Mouse (Mus musculus): ENCODE data around the gene Gm2022. TPM values are rescaled to one million over a fixed set of nuclear protein-coding genes. Genes with fewer than 3 reads are reported as not detected.
A peak's percentile ranks its signal among the peaks of the same experiment; 100 is the strongest.
"Not testable (repeated sequence)": the region's sequence is repeated elsewhere in the genome, so short reads cannot be mapped to it uniquely, and the experiment has no call there.

The Gm2022 gene
- total RNA-seq (2021) = not detected

GRCm38 (mm10) chr12:87895070-87895469 lies at the start of gene Gm2022:
TSS of gene Gm2022 (plus strand) at chr12:87895370.
- intact Hi-C loops (cut with DNase I) = loop anchor here (10.0 kb wide), 1 partner anchor 360 kb away; the partner anchor contains the start of gene Gm8332
- DNase-seq = not testable (repeated sequence)

DNA sequence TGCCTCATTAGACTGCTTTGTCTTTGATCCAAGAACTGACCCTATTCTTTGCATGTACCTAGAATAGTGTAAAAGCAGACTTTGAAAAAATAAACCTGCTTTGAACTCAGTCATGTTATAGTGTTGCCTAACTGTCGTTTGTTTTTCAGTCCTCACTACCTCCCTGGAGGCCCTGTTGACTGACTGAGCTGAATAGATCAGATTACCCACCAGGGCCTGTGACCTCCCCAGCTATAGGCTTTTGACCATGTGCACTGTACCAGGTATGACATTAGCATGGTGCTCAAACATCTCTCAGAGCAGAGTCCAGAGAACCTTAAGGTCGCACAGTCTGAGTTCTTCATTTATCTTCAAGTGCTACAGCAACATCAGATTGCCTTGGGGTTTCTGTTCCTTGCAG lies 44.5 kb upstream of the Gm2022 start:
- intact Hi-C loops (cut with DNase I) = not testable (repeated sequence)

GRCm38 (mm10) chr12:87856067-87856466 lies 39.1 kb upstream of the Gm2022 start:
- intact Hi-C loops (cut with DNase I) = not testable (repeated sequence)

More for the DNA sequence above, 44.5 kb upstream of the Gm2022 start:
- DNase-seq = not testable (repeated sequence)

DNA sequence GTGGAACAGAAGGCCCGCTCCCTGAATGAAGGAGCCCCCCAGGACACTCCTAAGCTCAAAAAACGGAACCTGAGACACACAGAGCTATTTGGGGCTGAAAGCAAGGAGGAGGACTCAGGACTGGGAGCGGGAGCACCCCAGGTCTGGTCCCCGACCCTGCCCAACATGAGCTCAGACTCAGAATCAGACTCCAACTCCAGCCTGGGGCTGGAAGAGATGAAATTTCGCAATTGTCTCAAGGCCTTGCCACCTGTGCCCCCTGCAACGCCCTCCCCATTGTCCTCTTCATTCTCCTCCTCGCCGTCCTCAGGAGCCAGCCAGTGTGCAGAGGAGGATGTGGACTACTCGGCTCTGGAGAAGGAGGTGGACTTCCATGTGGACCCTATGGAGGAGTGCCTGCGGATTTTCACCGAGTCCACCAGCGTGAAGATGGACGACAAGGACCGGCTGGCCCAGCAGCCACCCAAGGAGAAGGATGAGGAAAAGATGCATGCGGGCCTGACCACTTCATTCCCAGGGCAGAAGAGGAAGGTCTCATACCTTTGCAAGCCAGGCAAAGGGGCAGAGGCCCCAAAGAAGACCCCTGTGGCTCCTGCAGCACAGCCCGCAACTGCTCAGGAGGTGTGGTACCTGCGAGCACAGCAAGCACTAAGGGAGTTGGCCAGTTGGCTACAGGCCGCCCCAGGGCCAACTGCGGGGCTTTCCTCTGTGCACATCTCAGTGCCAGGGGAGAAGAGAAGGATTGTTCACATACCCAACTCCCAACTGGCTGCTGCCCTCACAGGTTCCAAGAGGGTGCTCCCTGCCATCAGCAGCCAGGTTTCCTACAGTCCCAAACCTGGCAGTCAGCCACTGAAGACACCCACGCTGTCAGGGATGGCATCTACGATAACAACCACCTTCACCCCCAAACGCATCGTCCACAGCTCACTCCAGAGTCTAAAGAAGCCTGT lies 33.2 kb upstream of the Gm2022 start:
- DNase-seq = peak in 1 of 2 experiments; percentile 5
- intact Hi-C loops (cut with DNase I) = not testable (repeated sequence)

More at GRCm38 (mm10) chr12:87856067-87856466, 39.1 kb upstream of the Gm2022 start:
- not testable (repeated sequence) for DNase-seq

DNA sequence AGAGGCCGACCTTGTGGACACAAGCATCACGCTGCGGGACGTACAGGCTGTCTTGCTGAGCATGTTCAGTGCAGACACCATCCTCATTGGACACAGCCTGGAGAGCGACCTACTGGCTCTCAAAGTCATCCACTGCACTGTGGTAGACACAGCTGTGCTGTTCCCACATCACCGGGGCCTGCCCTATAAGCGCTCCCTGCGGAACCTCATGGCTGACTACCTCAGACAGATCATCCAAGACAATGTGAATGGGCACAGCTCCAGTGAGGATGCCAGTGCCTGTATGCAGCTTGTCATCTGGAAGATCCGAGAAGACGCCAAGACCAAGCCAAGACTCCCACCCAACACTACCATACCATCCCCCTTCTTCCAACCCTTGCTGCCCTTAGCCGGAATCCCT lies 31.5 kb upstream of the Gm2022 start:
- intact Hi-C loops (cut with DNase I); DNase-seq: not testable (repeated sequence)

- intact Hi-C loops (cut with DNase I); DNase-seq: not testable (repeated sequence)
Observed at GRCm38 (mm10) chr12:87864048-87864447, 31.1 kb upstream of the Gm2022 start.

DNA sequence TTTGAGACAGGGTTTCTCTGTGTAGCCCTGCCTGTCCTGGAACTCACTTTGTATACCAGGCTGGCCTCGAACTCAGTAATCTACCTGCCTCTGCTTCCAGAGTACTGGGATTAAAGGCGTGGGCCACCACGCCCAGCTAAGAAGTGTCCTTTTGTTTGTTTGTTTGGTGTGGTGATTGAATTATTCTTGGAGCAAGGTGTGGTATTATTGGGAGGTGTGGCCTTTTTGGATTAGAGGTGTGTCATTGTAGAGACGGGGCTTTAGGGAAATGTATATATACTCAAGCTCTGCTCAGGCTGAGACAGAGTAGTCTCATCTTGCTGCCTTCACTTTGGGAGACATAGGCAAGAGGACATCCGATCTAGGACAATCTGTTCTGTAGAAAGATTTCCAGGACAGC lies 21.4 kb upstream of the Gm2022 start, which contains the start of gene Gm2016:
Gm2016 (plus strand) TSS at position 301 of the 400 bp plus-strand sequence.
- intact Hi-C loops (cut with DNase I); DNase-seq: not testable (repeated sequence)

- intact Hi-C loops (cut with DNase I); DNase-seq: not testable (repeated sequence)
Observed at GRCm38 (mm10) chr12:87919721-87920120, 24.6 kb downstream of the Gm2022 start, which contains the start of gene Gm2035. TSS of gene Gm2035 (minus strand) at chr12:87919857.

Other genes starting within 250 kb of the Gm2022 start
- not detected for gene Gm21319, start 119.6 kb upstream of the Gm2022 start, total RNA-seq (2021)
- not detected for gene Gm21936, start 99.9 kb upstream of the Gm2022 start, total RNA-seq (2021)
- gene BB287469, start 78.8 kb upstream of the Gm2022 start, total RNA-seq (2021) = not detected
- gene Gm2001, start 53.0 kb upstream of the Gm2022 start, total RNA-seq (2021) = not detected
- not detected for gene Gm2016, start 21.3 kb upstream of the Gm2022 start, total RNA-seq (2021)
- not detected for gene Gm2035, start 24.5 kb downstream of the Gm2022 start, total RNA-seq (2021)
- not detected for gene Gm2042, start 58.7 kb downstream of the Gm2022 start, total RNA-seq (2021)
- not detected for gene Gm2075, start 116.5 kb downstream of the Gm2022 start, total RNA-seq (2021)
- not detected for gene Gm6803, start 123.4 kb downstream of the Gm2022 start, total RNA-seq (2021)
- gene Gm2056, start 131.6 kb downstream of the Gm2022 start, total RNA-seq (2021) = not detected
- gene Gm16368, start 188.3 kb downstream of the Gm2022 start, total RNA-seq (2021) = not detected